Mouse (Mus musculus): ENCODE measurements around the gene Fam149b. TPM values are rescaled to one million over a fixed set of nuclear protein-coding genes. Genes with fewer than 3 reads are reported as not detected.

Gene Fam149b
- total RNA-seq, 2 experiments from 2014 or later = 19.7 to 20.8 TPM

- no peak for DNase-seq
Observed at GRCm38 (mm10) chr14:20389446-20390079, 41.6 kb downstream of the Fam149b start.

GRCm38 (mm10) chr14:20392326-20392725, 44.4 kb downstream of the Fam149b start:
- DNase-seq = no peak

- peak; percentile 97 for DNase-seq
Observed at GRCm38 (mm10) chr14:20393205-20393913, 45.4 kb downstream of the Fam149b start, which contains the start of gene Mrps16. Mrps16 (minus strand) TSS chr14:20393634.

GRCm38 (mm10) chr14:20397220-20397619, 49.3 kb downstream of the Fam149b start:
- DNase-seq = no peak

GRCm38 (mm10) chr14:20398864-20399263, 50.9 kb downstream of the Fam149b start:
- no peak for DNase-seq

GRCm38 (mm10) chr14:20400071-20400470, 52.1 kb downstream of the Fam149b start:
- no peak for DNase-seq

GRCm38 (mm10) chr14:20422257-20422656, 74.3 kb downstream of the Fam149b start:
- DNase-seq = no peak

- no peak for DNase-seq
Observed at GRCm38 (mm10) chr14:20423046-20423445, 75.1 kb downstream of the Fam149b start.

- DNase-seq = no peak
Observed at GRCm38 (mm10) chr14:20428593-20428992, 80.6 kb downstream of the Fam149b start.

GRCm38 (mm10) chr14:20429833-20430232, 81.9 kb downstream of the Fam149b start:
- DNase-seq = no peak

- DNase-seq = peak; percentile 39
Observed at GRCm38 (mm10) chr14:20431726-20432125, 83.8 kb downstream of the Fam149b start.

- peak; percentile 33 for DNase-seq
Observed at GRCm38 (mm10) chr14:20432420-20432819, 84.5 kb downstream of the Fam149b start.

Other genes starting within 250 kb of the Fam149b start
- 1 to 10 TPM; 2.0 to 3.0 TPM for gene Saysd1, start 209.6 kb upstream of the Fam149b start, total RNA-seq (2021)
- under 1 TPM; 0.28 to 0.70 TPM for gene Kcnk5, start 166.4 kb upstream of the Fam149b start, total RNA-seq (2021)
- not detected for gene Kcnk16, start 79.0 kb upstream of the Fam149b start, total RNA-seq (2021)
- gene Nudt13, start 53.5 kb upstream of the Fam149b start, total RNA-seq (2021) = 10 to 100 TPM; 32.5 to 33.7 TPM
- gene Ecd, start within 50 bp of the Fam149b start, total RNA-seq (2021) = 10 to 100 TPM; 27.0 to 28.3 TPM
- 1 to 10 TPM; 9.1 to 9.3 TPM for gene Dnajc9, start 40.7 kb downstream of the Fam149b start, total RNA-seq (2021)
- gene Mrps16, start 45.5 kb downstream of the Fam149b start, total RNA-seq (2021) = 10 to 100 TPM; 39.9 to 48.4 TPM
- under 1 TPM; 0.24 to 0.28 TPM for gene Cfap70, start 104.1 kb downstream of the Fam149b start, total RNA-seq (2021)
- 10 to 100 TPM; 22.0 to 27.4 TPM for gene Anxa7, start 132.0 kb downstream of the Fam149b start, total RNA-seq (2021)
- 10 to 100 TPM in 1 of 2 experiments, 1 to 10 TPM in 1; 3.2 to 27.2 TPM for gene Mss51, start 148.7 kb downstream of the Fam149b start, total RNA-seq (2021)
- 100 to 1,000 TPM; 114 to 140 TPM for gene Ppp3cb, start 198.4 kb downstream of the Fam149b start, total RNA-seq (2021)

All from gastrocnemius, postnatal 25 days (tissue).